Mouse (Mus musculus) hindbrain, embryonic 11.5 days (tissue): Measurements from ENCODE around the gene D430041D05Rik. TPM values are rescaled to one million over a fixed set of nuclear protein-coding genes. Genes with fewer than 3 reads are reported as not detected.

Source experiments
- ATAC-seq: fragments of 200-750 bp; cut with Nextera tagmentation; 2 replicates; pipeline ENCODE4 v1.8.0; 2017; ENCODE audit warnings: mild to moderate bottlenecking, moderate TSS enrichment, moderate library complexity; ENCODE audit not compliant: low FRiP score
- DNase-seq: peaks from one replicate; pipeline ENCODE4 v3.0.0-alpha.2; 2015; ENCODE audit warnings: low spot score
- H3K27ac ChIP-seq: fragments of 300-500 bp; sonication (generic); 2 replicates; pipeline ENCODE4 v1.5.1; 2014; ENCODE audit warnings: mild to moderate bottlenecking, low read depth, low read length
- H3K27me3 ChIP-seq: fragments of 300-500 bp; sonication (generic); 2 replicates; pipeline ENCODE4 v1.6.1; 2014; ENCODE audit warnings: mild to moderate bottlenecking, low read length, moderate library complexity, mixed read lengths; ENCODE audit not compliant: control insufficient read depth, insufficient read depth
- H3K36me3 ChIP-seq: fragments of 300-500 bp; sonication (generic); 2 replicates; pipeline ENCODE4 v1.6.1; 2014; ENCODE audit warnings: mild to moderate bottlenecking, low read length, moderate library complexity, mixed read lengths; ENCODE audit not compliant: control insufficient read depth, insufficient read depth
- H3K4me1 ChIP-seq: fragments of 300-500 bp; sonication (generic); replicated peaks from 2 replicates; pipeline ENCODE4 v1.6.1; 2014; ENCODE audit warnings: low read length, mixed read lengths; ENCODE audit not compliant: control insufficient read depth, insufficient read depth
- H3K4me2 ChIP-seq: fragments of 300-500 bp; sonication (generic); replicated peaks from 2 replicates; pipeline ENCODE4 v1.6.1; 2014; ENCODE audit warnings: mild to moderate bottlenecking, low read depth, low read length
- H3K4me3 ChIP-seq: fragments of 300-500 bp; sonication (generic); 2 replicates; pipeline ENCODE4 v1.5.1; 2014; ENCODE audit warnings: low read depth, low read length
- H3K9ac ChIP-seq: fragments of 300-500 bp; sonication (generic); 2 replicates; pipeline ENCODE4 v1.6.1; 2014; ENCODE audit warnings: low read depth, low read length
- H3K9me3 ChIP-seq: fragments of 300-500 bp; sonication (generic); 2 replicates; pipeline ENCODE4 v1.6.1; 2016; ENCODE audit warnings: low read length; ENCODE audit not compliant: control insufficient read depth
- WGBS: fragments of 180-500 bp; shearing (Covaris S2); extraction: QIAGEN DNeasy Blood & Tissue Kit; methylation state at CpG from one replicate; pipeline ENCODE4 v1.1.7; 2014; 5-methylcytosine and 5-hydroxymethylcytosine counted together
- polyA plus RNA-seq: library from polyadenylated mRNA; unstranded; fragments of >200 nt; fragmentation: Nextera tagmentation; extraction: Ambion mirVana; gene quantifications from 2 replicates; pipeline ENCODE4 v1.2.1, GENCODE M21; 2014

The D430041D05Rik gene
- polyA plus RNA-seq, 1 experiment from 2014 or later: 3.6 TPM

GRCm38 (mm10) chr2:104323351-104323750, 87.5 kb downstream of the D430041D05Rik start:
- H3K27ac ChIP-seq: no peak overlapping the region
- no peak overlapping the region for H3K4me3 ChIP-seq
- 85% methylated on average over 5 of the region's 5 CpGs for WGBS
- H3K9ac ChIP-seq: no peak overlapping the region
- ATAC-seq (no peak), DNase-seq (no peak)
- H3K4me2 ChIP-seq: no peak overlapping the region
- no peaks in the 10 kb centered on the region for H3K4me1 ChIP-seq
- no peaks in the 10 kb centered on the region for H3K9me3 ChIP-seq
- H3K27me3 ChIP-seq: no peaks in the 10 kb centered on the region
- no peaks in the 10 kb centered on the region for H3K36me3 ChIP-seq

- no peak for ATAC-seq
- WGBS: 89% methylated on average over 13 of the region's 13 CpGs
Observed at GRCm38 (mm10) chr2:104320061-104320624, 90.7 kb downstream of the D430041D05Rik start.

GRCm38 (mm10) chr2:104319443-104319842, 91.4 kb downstream of the D430041D05Rik start:
- ATAC-seq (no peak), DNase-seq (no peak)
- no peaks in the 10 kb centered on the region for H3K27me3 ChIP-seq
- no peak overlapping the region for H3K9ac ChIP-seq
- H3K4me1 ChIP-seq: no peaks in the 10 kb centered on the region
- no peak overlapping the region for H3K4me2 ChIP-seq
- no peaks in the 10 kb centered on the region for H3K36me3 ChIP-seq
- WGBS: 96% methylated on average over 10 of the region's 10 CpGs
- no peaks in the 10 kb centered on the region for H3K9me3 ChIP-seq
- no peak overlapping the region for H3K4me3 ChIP-seq
- H3K27ac ChIP-seq: no peak overlapping the region

More at GRCm38 (mm10) chr2:104320061-104320624, 90.7 kb downstream of the D430041D05Rik start:
- Histone ChIP-seq H3K27ac (no peak overlapping the region), H3K27me3 (no peaks in the 10 kb centered on the region), H3K4me2 (no peak overlapping the region), H3K4me3 (no peak overlapping the region), H3K9me3 (no peaks in the 10 kb centered on the region), H3K9ac (no peak overlapping the region), H3K36me3 (no peaks in the 10 kb centered on the region), H3K4me1 (no peaks in the 10 kb centered on the region)
- DNase-seq: no peak

GRCm38 (mm10) chr2:104318881-104319280, 91.9 kb downstream of the D430041D05Rik start:
- Histone ChIP-seq H3K27me3 (no peaks in the 10 kb centered on the region), H3K9ac (no peak overlapping the region), H3K4me2 (no peak overlapping the region), H3K4me1 (no peaks in the 10 kb centered on the region), H3K36me3 (no peaks in the 10 kb centered on the region), H3K4me3 (no peak overlapping the region), H3K27ac (no peak overlapping the region), H3K9me3 (no peaks in the 10 kb centered on the region)
- DNase-seq: no peak
- WGBS: 61% methylated on average over 8 of the region's 8 CpGs
- ATAC-seq: no peak

- WGBS: 90% methylated on average over 2 of the region's 2 CpGs
- DNase-seq (no peak), ATAC-seq (no peak)
- no peak overlapping the region for H3K27ac ChIP-seq
- H3K4me1 ChIP-seq: no peaks in the 10 kb centered on the region
- H3K4me3 ChIP-seq: no peak overlapping the region
- H3K27me3 ChIP-seq: no peaks in the 10 kb centered on the region
- H3K9me3 ChIP-seq: no peaks in the 10 kb centered on the region
- no peak overlapping the region for H3K4me2 ChIP-seq
- H3K9ac ChIP-seq: no peak overlapping the region
- no peaks in the 10 kb centered on the region for H3K36me3 ChIP-seq
Observed at GRCm38 (mm10) chr2:104318259-104318658, 92.6 kb downstream of the D430041D05Rik start.

- no peaks in the 10 kb centered on the region for H3K9me3 ChIP-seq
- no peak overlapping the region for H3K4me2 ChIP-seq
- no peak overlapping the region for H3K27ac ChIP-seq
- no peaks in the 10 kb centered on the region for H3K27me3 ChIP-seq
- ATAC-seq: no peak
- no peaks in the 10 kb centered on the region for H3K4me1 ChIP-seq
- DNase-seq: no peak
- no peak overlapping the region for H3K9ac ChIP-seq
- 87% methylated on average over 6 of the region's 6 CpGs for WGBS
- no peak overlapping the region for H3K4me3 ChIP-seq
- no peaks in the 10 kb centered on the region for H3K36me3 ChIP-seq
Observed at GRCm38 (mm10) chr2:104317631-104318030, 93.2 kb downstream of the D430041D05Rik start.

- Histone ChIP-seq H3K9ac (no peak overlapping the region), H3K4me2 (no peak overlapping the region), H3K27me3 (no peaks in the 10 kb centered on the region), H3K36me3 (no peaks in the 10 kb centered on the region), H3K9me3 (no peaks in the 10 kb centered on the region), H3K27ac (no peak overlapping the region), H3K4me1 (no peaks in the 10 kb centered on the region), H3K4me3 (no peak overlapping the region)
- WGBS: 84% methylated on average over 8 of the region's 8 CpGs
- no peak for DNase-seq
- ATAC-seq: no peak
Observed at GRCm38 (mm10) chr2:104316483-104316882, 94.3 kb downstream of the D430041D05Rik start.

GRCm38 (mm10) chr2:104313246-104313645, 97.6 kb downstream of the D430041D05Rik start:
- Histone ChIP-seq H3K36me3 (no peaks in the 10 kb centered on the region), H3K4me1 (no peaks in the 10 kb centered on the region), H3K27ac (no peak overlapping the region), H3K4me2 (no peak overlapping the region), H3K9me3 (no peaks in the 10 kb centered on the region), H3K4me3 (no peak overlapping the region), H3K9ac (no peak overlapping the region), H3K27me3 (no peaks in the 10 kb centered on the region)
- DNase-seq (no peak), ATAC-seq (no peak)
- 86% methylated on average over 6 of the region's 6 CpGs for WGBS

- no peaks in the 10 kb centered on the region for H3K9me3 ChIP-seq
- no peak for DNase-seq
- no peak overlapping the region for H3K4me2 ChIP-seq
- no peak overlapping the region for H3K27ac ChIP-seq
- H3K36me3 ChIP-seq: no peaks in the 10 kb centered on the region
- no peaks in the 10 kb centered on the region for H3K4me1 ChIP-seq
- ATAC-seq: no peak
- 81% methylated on average over 4 of the region's 4 CpGs for WGBS
- no peak overlapping the region for H3K9ac ChIP-seq
- no peak overlapping the region for H3K4me3 ChIP-seq
- no peaks in the 10 kb centered on the region for H3K27me3 ChIP-seq
Observed at GRCm38 (mm10) chr2:104307102-104307501, 103.7 kb downstream of the D430041D05Rik start.
